Mouse (Mus musculus) R1 (cell line): ENCODE measurements around the gene Adamts12.

ENCODE experiments used
- DNase-seq: peaks from one replicate; pipeline ENCODE4 v3.0.0-alpha.2; 2018; ENCODE audit warnings: low read depth, low spot score

Adamts12 gene

DNA sequence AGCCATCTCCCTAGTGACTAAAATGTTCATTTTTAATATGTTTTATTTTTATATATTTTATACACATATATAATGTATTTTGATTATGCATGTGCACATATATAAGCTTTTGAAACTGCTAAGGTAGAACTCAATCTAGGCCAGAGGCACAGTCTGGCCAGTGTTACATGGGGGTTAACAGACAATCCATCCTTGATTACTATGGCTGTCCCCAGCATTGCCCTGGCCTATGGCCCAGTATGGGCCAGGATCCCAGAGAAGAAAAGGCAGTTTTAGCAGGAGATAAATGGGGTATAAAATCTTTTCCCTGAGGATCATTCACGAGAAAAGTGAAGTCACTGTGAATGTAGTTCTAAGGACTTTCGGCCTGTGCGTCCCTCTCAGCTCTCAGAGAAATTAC is 223.2 kb downstream of the Adamts12 start:
- DNase-seq = no peak

DNA sequence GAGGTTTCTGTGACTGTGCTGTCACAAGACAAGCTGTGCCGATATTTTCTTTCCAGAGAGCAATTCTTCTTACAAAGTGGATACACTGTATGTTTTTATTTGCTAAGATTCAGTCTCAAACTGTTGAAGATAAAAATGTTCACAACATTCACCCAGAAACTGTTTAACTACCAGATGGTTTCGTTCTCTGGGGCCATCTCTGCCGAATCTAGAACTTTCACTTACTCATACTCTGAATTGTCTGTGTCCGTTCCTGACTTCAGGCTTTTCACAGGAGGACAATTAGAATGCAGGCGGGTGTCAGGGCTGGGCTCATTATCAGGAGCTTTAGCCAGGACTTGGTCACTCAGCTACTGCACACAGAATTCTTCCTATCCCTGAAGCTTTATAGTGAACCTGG is 227.7 kb downstream of the Adamts12 start:
- no peak for DNase-seq

DNA sequence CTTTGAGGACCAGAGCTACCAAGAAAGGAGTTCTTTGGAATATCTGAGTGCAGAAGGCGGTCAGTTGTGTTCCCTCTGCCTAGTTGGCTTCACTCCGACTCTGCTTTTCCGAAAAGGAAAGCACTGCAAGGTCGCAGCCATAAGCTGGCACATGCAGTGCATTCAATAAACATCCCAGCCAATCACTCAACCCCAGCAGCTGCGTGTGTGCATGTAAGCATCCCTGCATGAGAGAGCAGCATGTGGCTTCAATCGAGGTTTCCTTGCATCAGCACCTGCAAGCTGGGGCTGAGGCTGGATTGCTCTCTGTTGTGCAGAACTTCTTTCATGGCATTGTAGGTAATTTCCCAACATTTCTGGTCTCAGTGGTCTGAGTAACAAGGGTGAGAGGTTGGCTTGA is 230.4 kb downstream of the Adamts12 start:
- DNase-seq = no peak

DNA sequence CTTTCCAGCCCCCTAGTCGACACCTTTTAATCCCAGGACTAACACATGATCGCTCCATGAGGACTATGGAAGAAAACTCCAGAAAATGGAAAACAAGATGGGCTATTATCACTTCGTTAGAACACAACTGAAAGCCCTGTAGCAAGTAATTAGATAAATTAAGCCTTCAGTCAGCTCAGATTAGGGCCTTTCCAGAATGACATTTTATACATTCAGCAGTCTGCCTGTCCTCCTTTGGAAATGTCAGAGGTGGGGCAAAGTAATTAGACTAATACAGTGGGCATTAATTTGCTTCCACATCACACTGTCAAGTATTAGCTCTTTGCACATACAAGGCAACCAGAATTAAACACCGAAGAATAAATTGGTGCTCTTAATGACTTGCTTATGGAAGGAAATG is 233.4 kb downstream of the Adamts12 start:
- DNase-seq = no peak

DNA sequence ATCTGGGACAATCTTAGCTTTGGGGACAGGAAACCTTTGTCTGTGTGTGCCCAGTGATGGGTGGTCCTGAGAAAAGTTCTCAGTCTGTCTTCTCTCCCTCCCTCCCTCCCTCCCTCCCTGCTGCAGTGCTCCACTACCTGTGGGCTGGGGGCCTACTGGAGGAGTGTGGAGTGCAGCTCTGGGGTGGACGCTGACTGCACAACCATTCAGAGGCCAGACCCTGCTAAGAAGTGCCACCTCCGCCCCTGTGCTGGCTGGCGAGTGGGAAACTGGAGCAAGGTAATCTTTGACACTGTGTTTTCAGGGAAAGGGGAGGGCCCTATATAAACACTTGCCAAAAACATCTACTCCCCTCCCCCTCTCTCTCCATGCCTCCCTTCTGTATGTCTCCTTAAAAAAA is 252.5 kb downstream of the Adamts12 start:
- no peak for DNase-seq

DNA sequence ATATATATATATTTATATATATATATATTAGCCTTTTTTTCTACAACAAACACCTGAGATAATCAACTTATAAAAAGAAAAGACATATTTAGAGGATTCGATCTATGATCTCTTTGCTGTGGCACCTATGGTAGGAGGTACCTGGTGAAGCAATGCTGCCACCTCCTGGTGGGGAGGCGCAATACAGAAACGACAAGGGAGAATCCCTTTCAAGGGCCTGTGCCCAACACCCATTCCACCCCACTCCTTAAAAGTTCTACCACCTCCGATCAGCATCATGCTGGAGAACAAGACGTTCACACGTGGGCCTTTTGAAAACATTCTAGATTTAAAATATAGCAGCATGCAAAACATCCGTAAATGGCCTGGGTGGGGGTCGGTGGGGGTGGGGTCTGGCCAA is 255.9 kb downstream of the Adamts12 start:
- peak; percentile 51 for DNase-seq

DNA sequence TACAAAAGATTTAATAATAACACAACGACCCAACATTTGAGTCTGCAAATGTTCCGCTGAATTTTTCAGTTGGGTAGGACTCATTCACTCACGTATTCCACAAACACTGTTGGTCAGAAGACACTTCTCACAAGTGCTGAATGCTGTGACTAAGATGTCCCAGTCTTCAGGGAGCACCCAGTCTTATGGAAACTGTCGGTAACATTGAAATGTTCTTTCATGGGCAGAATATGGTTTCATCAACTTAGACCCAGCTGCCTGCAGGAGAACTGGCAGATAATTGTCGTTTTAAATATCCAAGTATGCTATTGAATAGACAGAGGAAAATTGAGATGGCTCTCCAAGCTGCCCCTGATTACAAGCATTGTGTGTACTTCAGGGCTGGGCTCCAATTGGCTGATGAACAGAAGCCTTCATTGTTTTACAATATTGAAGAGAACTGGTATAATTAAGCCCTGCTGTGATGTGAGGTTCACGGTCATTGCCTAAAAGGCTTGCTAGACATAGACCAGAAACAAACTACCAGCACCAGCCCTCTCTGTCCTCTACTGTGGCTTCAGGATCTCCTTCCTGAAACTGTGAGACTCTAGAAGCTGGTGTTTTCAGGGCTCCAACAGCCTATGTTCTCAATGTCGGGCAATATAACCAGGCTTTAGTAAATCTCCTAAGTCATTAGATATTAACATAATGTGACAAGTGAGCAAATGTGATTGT is 275.0 kb downstream of the Adamts12 start:
- DNase-seq = no peak

DNA sequence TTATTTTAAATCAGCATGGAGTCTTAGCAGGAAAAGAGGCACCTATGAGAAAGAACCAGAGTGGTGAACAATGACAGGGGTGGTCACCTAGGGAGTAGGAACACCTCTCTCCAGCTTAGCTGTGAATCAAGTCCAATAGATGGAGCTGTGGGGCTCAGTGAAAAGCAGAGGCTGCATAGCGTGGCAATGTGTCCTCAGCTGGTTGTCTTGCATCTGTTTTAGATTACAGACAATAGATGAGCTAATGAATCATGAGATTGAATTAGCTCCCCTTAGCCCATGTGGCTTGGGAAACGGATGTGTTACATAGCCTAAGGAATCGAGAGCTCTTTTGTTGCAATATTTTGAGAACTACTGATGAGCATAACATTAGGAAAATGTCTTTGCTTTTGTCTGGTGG is 291.3 kb downstream of the Adamts12 start:
- no peak for DNase-seq

DNA sequence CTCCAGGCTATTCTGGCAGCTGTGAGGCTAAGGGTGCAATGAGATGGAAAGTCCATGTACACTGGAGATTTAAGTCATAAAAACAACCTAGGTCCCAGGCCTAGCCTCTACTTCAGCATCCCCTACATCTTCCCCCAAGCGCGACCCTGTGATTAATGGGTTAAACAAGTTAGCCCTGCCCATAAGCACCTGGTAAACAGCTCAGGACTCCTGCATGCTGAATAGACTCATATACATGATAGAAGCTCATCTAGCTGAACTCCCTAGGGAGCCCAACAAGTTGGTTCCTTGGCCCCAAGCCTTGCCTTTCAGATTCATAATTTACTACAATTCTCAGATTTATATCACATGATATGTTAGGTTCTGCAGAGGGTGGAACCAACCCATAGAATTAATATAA is 292.9 kb downstream of the Adamts12 start:
- DNase-seq = peak; percentile 73

DNA sequence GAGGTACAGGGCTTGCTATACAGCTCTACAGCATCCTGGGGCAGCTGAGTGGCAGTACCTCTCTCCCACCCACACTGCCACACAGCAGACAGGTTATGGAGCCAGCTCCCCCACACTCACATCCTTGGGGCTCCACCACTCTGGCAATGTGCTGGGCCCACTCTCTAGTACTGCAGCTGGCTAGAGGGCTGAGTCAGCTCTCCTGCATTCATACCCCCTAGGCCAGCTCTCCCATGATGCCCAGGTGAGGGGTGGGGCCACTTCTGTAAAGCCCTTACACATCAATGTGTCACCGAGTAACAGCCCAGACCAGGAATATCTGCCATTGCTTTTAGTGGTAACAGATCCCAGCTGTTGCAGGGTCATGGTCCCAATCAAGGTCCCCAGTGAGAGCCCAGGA is 296.3 kb downstream of the Adamts12 start:
- no peak for DNase-seq

DNA sequence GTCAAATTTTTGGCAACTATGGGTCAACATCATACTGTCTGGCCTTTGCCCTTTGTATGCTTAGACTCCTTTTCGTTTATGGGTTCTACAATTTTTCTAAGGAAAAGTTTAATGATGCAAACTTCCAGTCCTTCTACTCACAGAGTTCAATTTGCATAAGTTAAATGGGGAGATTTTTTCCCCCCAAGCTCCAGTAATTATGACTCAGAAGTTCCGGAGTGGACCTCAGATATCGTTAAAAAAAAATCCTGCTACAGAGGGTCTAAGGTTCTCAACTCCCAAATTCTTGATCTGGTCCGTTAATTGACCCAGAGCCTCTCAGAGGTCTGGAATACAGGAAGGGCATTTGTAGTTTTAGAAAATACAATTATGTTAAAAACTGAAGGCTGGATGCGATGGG is 297.2 kb downstream of the Adamts12 start:
- no peak for DNase-seq

DNA sequence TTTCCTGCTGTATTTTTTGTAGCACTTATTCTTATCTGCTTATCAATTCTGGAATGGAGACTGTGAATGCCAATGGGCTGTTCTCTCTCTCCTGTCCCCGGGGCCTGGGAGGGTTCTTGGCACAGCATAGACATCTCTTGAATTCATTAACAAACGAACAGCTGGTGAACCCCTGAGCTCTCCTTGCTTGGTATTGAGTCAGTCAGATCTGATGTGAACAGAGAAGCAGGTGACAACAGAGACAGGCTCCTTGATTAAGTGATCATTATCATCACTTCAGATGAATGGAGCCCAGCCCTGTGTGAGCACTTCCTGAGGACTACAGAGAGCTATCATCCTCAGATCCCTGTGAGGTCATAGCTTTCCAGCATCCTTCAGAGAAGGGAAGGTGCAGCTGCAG is 299.5 kb downstream of the Adamts12 start:
- no peak for DNase-seq

DNA sequence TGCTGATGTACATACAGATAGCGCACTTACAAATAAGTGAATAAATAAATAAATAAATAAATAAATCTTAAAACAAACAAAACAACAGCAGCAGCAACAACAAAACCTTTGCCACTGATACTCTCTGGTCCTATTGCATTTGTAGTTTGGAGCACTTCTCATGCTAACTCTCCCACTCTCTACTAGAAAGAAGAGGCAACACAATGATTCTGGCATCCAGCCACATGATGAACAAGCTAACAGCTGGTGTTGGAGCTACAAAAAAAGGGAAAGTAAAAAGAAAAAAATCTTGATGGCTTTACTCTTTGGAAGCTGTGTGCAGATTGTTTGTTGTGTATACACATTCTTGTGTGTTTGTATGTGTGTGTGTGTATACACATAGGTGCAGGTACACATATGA is 300.2 kb downstream of the Adamts12 start:
- no peak for DNase-seq

DNA sequence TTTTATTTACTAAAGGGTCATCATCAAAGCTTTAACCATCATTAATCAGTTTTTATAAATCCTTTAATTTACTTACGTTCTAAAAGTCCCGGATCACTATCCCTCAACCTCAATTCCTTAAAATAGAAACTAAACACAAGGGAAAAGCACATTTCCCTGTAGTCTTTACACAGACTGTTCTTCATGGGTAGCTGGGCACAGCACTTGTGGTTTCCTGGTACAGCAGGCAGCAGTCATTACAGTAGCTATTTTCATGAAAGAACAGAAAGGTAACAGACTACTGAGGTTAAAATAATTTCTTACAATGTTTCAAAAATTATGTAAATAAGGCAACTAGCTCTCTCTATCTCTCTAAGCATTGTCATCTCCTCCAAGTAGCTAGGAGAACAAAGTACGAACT is 305.0 kb downstream of the Adamts12 start:
- DNase-seq = no peak

DNA sequence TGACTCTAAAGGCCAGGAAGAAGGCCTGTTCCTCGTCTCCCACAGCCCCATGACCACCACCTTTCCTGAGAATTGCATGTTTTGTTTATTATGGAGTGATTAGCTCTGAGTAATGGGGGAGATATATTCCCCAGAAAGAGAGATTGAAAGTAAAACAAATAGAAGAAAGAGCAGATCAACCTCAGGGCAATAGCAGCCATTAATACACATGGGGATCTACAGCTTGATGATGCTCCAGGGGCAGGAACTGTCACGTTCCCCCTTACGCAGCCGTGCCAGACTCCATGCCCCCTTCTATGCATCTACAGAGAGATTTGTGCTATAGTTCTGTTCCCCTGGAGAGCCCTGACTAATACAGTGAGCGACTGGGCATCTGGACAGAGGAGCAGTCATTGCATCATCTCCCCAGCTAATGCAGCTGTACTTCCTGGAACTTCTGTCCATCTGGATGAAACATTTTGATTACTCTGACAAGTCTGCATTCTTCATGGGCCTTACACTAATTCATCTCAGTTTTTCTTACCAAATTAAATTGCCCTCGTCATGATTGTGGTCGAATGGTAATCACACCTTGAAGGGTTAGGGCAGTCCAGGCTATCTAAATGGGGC is 306.0 kb downstream of the Adamts12 start:
- no peak for DNase-seq

DNA sequence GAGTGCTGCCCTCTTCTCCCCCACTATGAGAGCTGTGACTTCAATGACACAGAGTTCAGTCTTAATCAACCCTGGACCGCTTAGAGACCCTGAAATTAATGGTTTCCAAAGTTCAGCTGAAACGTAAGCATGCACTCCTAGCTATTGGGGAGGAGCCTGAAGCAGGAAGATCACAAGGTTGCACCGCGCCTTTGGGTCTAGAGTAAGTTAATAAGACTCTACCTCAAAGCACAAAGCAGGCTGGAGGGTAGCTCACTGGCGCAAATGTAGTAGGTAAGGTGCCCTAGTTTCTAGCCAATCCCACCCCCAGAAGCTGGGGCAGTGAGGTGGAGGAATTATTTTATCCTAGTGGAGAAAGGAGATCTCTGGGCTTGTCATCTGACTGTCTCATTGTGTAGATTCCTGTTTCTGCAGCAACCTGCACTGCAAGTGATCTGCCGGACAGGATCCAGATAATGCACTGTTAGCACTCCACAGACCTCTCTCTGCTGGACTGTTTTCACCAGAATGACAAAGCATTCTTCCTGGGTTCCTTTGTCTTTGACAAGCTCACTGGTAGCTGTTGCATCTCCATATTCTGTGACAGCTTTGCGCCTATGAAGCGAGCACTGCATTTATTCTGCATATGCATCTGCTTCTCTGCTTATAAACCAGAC is 315.0 kb downstream of the Adamts12 start:
- peak; percentile 44 for DNase-seq

DNA sequence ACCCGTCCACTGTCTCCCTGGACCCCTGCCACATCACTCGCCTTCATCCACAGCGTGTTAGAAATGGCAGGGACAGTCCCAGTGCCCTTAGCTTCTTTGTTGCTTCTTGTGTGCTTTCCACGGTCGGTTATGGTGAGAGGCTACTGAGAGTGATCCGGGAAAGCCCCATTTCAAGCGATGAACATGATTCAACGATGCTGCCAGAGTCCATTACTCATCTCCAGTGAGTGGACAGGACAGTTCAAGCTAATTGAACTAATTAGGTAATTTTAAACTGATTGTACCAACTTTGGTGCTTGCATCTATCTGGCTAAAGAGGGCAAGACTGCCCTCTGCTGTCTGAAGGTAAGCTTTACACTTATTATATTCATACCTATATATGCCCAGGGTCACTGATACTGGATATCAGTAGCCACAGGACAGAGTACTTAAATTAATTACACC is 315.5 kb downstream of the Adamts12 start:
- DNase-seq = peak; percentile 36

DNA sequence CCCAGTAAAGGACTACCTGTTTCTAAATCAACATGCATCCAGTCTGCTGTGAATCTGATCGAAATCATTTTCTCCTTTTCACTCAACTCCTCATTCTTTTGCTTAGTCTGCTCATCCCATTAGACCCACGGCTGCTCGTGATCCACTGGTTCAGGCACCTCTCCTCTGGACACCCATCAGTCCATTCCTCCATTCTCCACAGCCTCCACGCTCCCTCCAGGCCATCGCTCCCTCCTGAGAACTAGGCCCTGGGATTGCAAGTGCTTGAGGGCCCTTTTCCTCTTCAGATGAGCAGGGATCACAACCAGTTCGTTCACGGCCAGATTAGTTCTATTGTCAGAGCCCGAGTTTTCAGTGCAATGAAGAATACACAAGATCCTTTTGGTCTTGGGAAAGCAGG is 316.0 kb downstream of the Adamts12 start:
- DNase-seq = no peak

DNA sequence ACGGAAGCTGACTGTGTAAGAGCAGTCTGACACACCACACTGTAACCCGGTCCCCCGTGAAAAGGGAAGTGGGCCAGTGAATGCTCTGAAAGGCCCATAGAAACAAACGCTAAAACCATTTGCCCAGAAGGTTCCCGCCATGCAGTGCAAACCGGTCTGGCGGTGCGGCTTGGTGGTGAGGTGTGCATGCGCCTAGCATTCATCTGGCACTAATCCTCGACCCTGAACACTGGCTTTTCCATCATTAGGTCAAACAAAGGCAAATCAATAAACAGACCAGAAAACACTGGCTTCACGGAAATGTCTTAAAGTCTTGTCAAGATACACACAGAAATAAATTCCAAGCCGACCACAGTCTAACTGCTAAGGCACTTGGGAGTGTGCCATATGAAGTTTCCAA is 318.0 kb downstream of the Adamts12 start:
- DNase-seq = no peak

DNA sequence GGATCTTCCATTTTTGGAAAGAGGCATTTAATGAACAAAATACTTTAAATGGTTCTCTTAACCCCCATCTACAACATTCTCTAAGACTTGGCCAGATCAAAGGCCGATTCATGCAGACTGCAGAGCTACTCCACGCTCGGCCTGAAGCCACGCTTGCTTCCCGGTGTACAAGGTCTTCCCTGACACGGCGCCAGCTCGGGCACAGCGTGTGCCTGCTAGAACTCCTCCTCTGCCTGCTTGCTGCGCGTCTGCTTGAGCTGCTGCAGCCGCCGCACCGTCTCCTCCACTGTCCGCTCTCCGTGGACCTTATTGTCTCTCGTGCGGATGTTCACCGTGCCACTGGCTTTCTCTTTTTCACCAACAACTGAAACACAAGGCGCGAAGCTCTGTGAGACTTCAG is 319.2 kb downstream of the Adamts12 start:
- peak; percentile 31 for DNase-seq

DNA sequence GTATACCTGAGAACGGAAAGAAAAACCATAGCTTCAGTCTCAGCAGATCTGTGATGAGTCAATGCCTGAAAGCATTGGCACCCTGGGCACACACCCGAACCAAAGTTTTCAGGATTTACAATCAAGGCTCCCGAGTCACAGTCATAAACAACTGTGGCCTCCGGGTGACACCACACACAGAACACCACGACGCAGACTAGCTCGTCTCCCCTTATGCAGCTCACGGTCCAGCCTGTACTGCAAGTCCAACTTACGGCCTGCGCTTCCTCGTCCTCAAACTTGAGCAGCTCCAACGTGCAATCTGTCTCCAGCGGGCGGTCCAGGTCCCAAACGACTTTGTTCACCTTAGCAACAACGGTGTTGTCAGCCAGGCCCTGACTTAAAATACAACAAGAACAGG is 328.3 kb downstream of the Adamts12 start:
- DNase-seq = no peak

DNA sequence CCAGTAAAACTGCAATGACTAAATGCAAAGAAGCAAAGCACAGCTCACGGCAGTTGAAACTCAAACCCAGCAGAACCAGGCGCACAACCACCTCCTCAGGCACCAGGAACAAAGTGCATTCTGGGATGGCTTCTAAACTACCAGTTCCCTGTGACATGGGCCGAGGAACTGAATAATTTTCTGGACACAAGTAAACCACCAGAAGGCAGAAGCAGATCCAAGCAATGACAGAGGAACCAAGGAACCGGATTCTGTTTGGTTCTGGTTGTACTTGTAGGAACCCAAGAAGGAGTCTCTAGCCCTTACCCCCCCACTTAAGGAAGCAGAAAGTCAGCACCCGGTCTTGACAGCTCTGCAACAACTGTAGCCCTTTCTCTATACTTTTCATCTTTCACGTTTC is 331.8 kb downstream of the Adamts12 start:
- no peak for DNase-seq
